Mouse (Mus musculus) cerebellum, postnatal 25 days (tissue): ENCODE measurements at regions not wholly inside any gene's neighbourhood (a gene's known extent, or its start where the extent isn't known, plus 50 kb on each side); places are given as distances from the start of the nearest gene placed in this dataset.
"Not testable (repeated sequence)": the region's sequence is repeated elsewhere in the genome, so short reads cannot be mapped to it uniquely, and the experiment has no call there.

Experiments used
- DNase-seq, 2 experiments: peaks; one replicate each; pipeline ENCODE4 v3.0.0; 2021; ENCODE audit warnings: mixed read lengths in 2 of 2

GRCm38 (mm10) chr6:53233777-53234176, 53.3 kb upstream of the Creb5 start:
- DNase-seq: no peak

GRCm38 (mm10) chr6:53232616-53233015, 54.5 kb upstream of the Creb5 start:
- no peak for DNase-seq

GRCm38 (mm10) chr6:53229350-53229749, 57.7 kb upstream of the Creb5 start:
- DNase-seq: no peak

GRCm38 (mm10) chr6:53222104-53222503, 65.0 kb upstream of the Creb5 start:
- DNase-seq: no peak

GRCm38 (mm10) chr6:53221668-53222005, 65.4 kb upstream of the Creb5 start:
- DNase-seq: no peak

- DNase-seq: peak; percentile 73 to 77
Measured at GRCm38 (mm10) chr6:53220784-53221667, 66.0 kb upstream of the Creb5 start.

- DNase-seq: peak in 1 of 2 experiments; percentile 12
Measured at GRCm38 (mm10) chr6:53218871-53219286, 68.2 kb upstream of the Creb5 start.

- DNase-seq: peak; percentile 66 to 86
Measured at GRCm38 (mm10) chr6:53217234-53218015, 69.6 kb upstream of the Creb5 start.

- no peak for DNase-seq
Measured at GRCm38 (mm10) chr6:53216715-53217114, 70.4 kb upstream of the Creb5 start.

- peak in 1 of 2 experiments; percentile 13 for DNase-seq
Measured at GRCm38 (mm10) chr6:53211420-53211819, 75.7 kb upstream of the Creb5 start.

- DNase-seq: no peak
Measured at GRCm38 (mm10) chr6:53209398-53209797, 77.7 kb upstream of the Creb5 start.

- DNase-seq: no peak
Measured at GRCm38 (mm10) chr6:53208474-53208873, 78.6 kb upstream of the Creb5 start.

GRCm38 (mm10) chr6:53207781-53208180, 79.3 kb upstream of the Creb5 start:
- no peak for DNase-seq

- DNase-seq: no peak
Measured at GRCm38 (mm10) chr6:53207361-53207760, 79.7 kb upstream of the Creb5 start.

GRCm38 (mm10) chr6:53201281-53201956, 85.7 kb upstream of the Creb5 start:
- DNase-seq: peak; percentile 28 to 56

GRCm38 (mm10) chr6:53199474-53199873, 87.6 kb upstream of the Creb5 start:
- no peak for DNase-seq

- not testable (repeated sequence) for DNase-seq
Measured at GRCm38 (mm10) chr6:53182131-53182530, 104.9 kb upstream of the Creb5 start.

GRCm38 (mm10) chr6:53164423-53164841, 96.0 kb upstream of the Jazf1 start:
- DNase-seq: peak in 1 of 2 experiments; percentile 47

- DNase-seq: no peak
Measured at GRCm38 (mm10) chr6:53163091-53163490, 94.7 kb upstream of the Jazf1 start.

- no peak for DNase-seq
Measured at GRCm38 (mm10) chr6:53161627-53162026, 93.2 kb upstream of the Jazf1 start.

GRCm38 (mm10) chr6:53154621-53155020, 86.2 kb upstream of the Jazf1 start:
- no peak for DNase-seq

GRCm38 (mm10) chr6:53147478-53147877, 79.0 kb upstream of the Jazf1 start:
- DNase-seq: no peak
